Mouse (Mus musculus) heart, adult 8-10 months (tissue): ENCODE measurements around the gene Isy1. TPM values are rescaled to one million over a fixed set of nuclear protein-coding genes. Genes with fewer than 3 reads are reported as not detected.

Experiments used
- DNase-seq: peaks from one replicate; pipeline ENCODE4 v3.0.0; 2022; ENCODE audit warnings: low spot score
- total RNA-seq, 4 experiments: library from RNA; stranded (reverse); gene quantifications; 2 replicates each; pipeline ENCODE4 v1.2.4; 2022

Gene Isy1
- total RNA-seq = 10 to 100 TPM; 18.4 to 28.1 (median 20.6) TPM

- DNase-seq = peak; percentile 97
These were observed at the start of gene Isy1 for GRCm38 (mm10) chr6:87838551-87839197. Gene Isy1 (minus strand): TSS chr6:87838798.

- DNase-seq = peak; percentile 100
These were observed 49.1 kb upstream of the Isy1 start, which contains the start of gene Copg1 for GRCm38 (mm10) chr6:87887594-87888233. Gene Copg1 (plus strand): TSS chr6:87887814.

GRCm38 (mm10) chr6:87886721-87887120 is 48.1 kb upstream of the Isy1 start:
- no peak for DNase-seq

GRCm38 (mm10) chr6:87882816-87883215 is 44.2 kb upstream of the Isy1 start:
- DNase-seq = no peak

GRCm38 (mm10) chr6:87882221-87882620 is 43.6 kb upstream of the Isy1 start:
- no peak for DNase-seq

GRCm38 (mm10) chr6:87879628-87880027 is 41.0 kb upstream of the Isy1 start:
- no peak for DNase-seq

GRCm38 (mm10) chr6:87879010-87879409 is 40.4 kb upstream of the Isy1 start:
- no peak for DNase-seq

GRCm38 (mm10) chr6:87876068-87876643 is 37.6 kb upstream of the Isy1 start:
- peak; percentile 74 for DNase-seq

GRCm38 (mm10) chr6:87875562-87875961 is 37.0 kb upstream of the Isy1 start:
- DNase-seq = no peak

GRCm38 (mm10) chr6:87875083-87875482 is 36.5 kb upstream of the Isy1 start:
- peak; percentile 79 for DNase-seq

GRCm38 (mm10) chr6:87873963-87874362 is 35.4 kb upstream of the Isy1 start:
- no peak for DNase-seq

GRCm38 (mm10) chr6:87873104-87873503 is 34.5 kb upstream of the Isy1 start:
- peak; percentile 64 for DNase-seq

GRCm38 (mm10) chr6:87871240-87871639 is 32.6 kb upstream of the Isy1 start:
- DNase-seq = no peak

GRCm38 (mm10) chr6:87870440-87870839 is 31.8 kb upstream of the Isy1 start:
- no peak for DNase-seq

- DNase-seq = peak; percentile 79
These were observed 30.4 kb upstream of the Isy1 start for GRCm38 (mm10) chr6:87868871-87869506.

GRCm38 (mm10) chr6:87867256-87867655 is 28.7 kb upstream of the Isy1 start:
- no peak for DNase-seq

- DNase-seq = no peak
These were observed 27.6 kb upstream of the Isy1 start for GRCm38 (mm10) chr6:87866211-87866610.

GRCm38 (mm10) chr6:87857071-87857470 is 18.5 kb upstream of the Isy1 start:
- DNase-seq = no peak

GRCm38 (mm10) chr6:87853446-87853845 is 14.8 kb upstream of the Isy1 start:
- no peak for DNase-seq

- no peak for DNase-seq
These were observed 13.3 kb upstream of the Isy1 start for GRCm38 (mm10) chr6:87851871-87852270.

- DNase-seq = peak; percentile 93
These were observed 12.5 kb upstream of the Isy1 start, which contains the start of gene Cnbp for GRCm38 (mm10) chr6:87850900-87851614. Gene Cnbp (minus strand): TSS chr6:87851106.
